Mouse (Mus musculus) left cerebral cortex, adult 2 months (tissue): Measurements from ENCODE around the gene Psg27. TPM values are rescaled to one million over a fixed set of nuclear protein-coding genes. Genes with fewer than 3 reads are reported as not detected.
"Not testable (repeated sequence)": the region's sequence is repeated elsewhere in the genome, so short reads cannot be mapped to it uniquely, and the experiment has no call there.

Source experiments
- DNase-seq, 2 experiments: peaks; one replicate each; pipeline ENCODE4 v3.0.0; 2021 to 2022; ENCODE audit warnings: low spot score in 2 of 2, mixed read lengths in 1 of 2; ENCODE audit errors: extremely low spot score in 1 of 2
- H3K27ac ChIP-seq: fragments of 200-600 bp; 2 replicates; pipeline ENCODE4 v1.8.1; 2022
- H3K4me3 ChIP-seq: fragments of 200-600 bp; 2 replicates; pipeline ENCODE4 v1.8.1; 2022
- CTCF ChIP-seq: fragments of 200-600 bp; IDR thresholded peaks from 2 replicates; pipeline ENCODE4 v1.8.1; 2022; ENCODE audit warnings: antibody characterized with exemption, mild to moderate bottlenecking, moderate library complexity
- intact Hi-C: fragments of 180-260 bp; cut with DNase I; formaldehyde crosslinking; loops from one replicate; pipeline ENCODE4 v1.15.1; 2025
- long read RNA-seq, 2 experiments: library from polyadenylated mRNA; stranded (forward); transcript quantifications; one replicate each; pipeline ENCODE4 v2.0.0; 2021; ENCODE audit warnings: borderline mapping rate in 2 of 2
- total RNA-seq, 2 experiments: library from RNA; stranded (reverse); gene quantifications; 2 replicates each; pipeline ENCODE4 v1.2.3; 2021

Gene Psg27
- total RNA-seq = not detected
- long read RNA-seq, experiment 1 = 0 reads
- long read RNA-seq, experiment 2 = 0 reads

DNA sequence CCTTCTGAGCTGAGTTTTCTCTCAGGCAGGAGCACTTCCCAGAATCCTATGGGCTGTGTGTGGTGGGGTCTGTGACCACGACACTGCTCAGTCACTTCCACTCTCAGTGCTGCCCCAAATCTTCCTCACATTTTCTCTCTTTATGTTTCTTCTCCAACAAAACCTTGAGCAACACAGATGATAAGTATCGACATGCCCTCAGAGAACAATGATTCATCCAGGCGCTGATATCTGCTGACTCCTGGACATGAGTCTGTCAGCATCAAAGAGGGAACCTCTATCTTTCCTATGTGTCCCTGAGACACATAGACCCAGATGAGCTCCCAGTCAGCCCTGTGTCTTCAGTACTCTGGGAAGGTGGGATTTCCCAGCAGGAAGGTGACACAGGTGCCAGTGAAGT, at the start of gene Psg27:
Psg27 (minus strand) TSS at position 101 of the 400 bp plus-strand sequence.
- DNase-seq = no peak
- TF ChIP-seq CTCF = no peak
- H3K4me3 ChIP-seq = no peak within 1 kb of the TSS
- intact Hi-C loops = no loop called here
- no peak within 1 kb of the TSS for H3K27ac ChIP-seq

DNA sequence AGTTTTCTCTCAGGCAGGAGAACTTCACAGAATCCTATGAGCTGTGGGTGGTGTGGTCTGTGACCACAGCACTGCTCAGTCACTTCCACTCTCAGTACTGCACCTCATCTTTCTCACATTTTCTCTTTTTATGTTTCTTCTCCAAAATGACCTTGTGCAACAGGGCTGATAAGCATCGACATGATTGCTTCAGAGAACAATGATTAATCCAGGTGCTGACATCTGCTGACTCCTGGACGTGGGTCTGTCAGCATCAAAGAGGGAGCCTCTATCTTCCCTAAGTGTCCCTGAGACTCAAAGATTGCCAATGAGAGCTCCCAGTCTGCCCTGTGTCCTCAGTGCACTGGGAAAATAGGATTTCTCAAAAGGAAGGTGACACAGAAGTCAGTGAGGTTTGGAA, 49.3 kb upstream of the Psg27 start, which contains the start of gene Psg23:
Psg23 (minus strand) TSS at position 101 of the 400 bp plus-strand sequence.
- intact Hi-C loops = loop anchor here (2.0 kb wide), 1 partner anchor 40 kb away; the partner anchor contains the start of gene Psg21
- not testable (repeated sequence) for DNase-seq, H3K27ac ChIP-seq, H3K4me3 ChIP-seq

DNA sequence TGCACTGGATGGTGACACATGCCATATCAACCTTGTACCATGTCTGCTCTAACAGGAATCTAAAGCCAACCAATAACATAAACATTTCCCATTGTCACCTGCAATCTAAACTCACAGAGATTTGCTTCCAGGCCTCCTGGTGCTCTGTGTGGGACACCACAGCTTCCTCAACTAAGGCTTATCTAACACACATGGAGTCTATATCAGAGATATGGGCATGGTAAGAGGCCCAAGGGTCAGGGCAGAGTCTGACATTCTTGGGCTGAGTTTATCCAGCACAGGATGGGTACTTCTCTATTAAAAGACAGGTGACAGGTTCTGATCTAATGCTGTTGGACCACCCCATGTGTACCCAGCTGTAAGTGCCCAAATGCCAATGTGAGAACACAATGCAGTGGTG, 7.3 kb downstream of the Psg27 start:
- intact Hi-C loops = no loop called here
- DNase-seq = no peak

DNA sequence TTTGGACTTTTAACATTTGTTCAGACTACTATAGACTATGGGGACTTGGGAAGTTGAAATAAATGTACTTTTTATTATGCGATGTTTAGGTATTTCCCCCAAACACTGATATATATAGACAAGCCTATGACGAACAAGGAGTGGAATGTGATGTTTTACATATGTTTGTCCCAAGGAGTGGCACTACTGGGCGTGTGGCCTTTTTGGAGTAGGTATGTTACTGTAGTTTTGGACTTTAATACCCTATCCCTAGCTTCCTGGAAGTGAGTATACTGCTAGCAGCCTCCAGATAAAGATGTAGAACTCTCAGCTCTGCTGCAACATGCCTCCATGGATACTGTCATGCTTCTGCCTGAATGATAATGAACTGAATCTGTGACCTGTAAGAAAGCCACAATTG, 11.4 kb downstream of the Psg27 start:
- intact Hi-C loops, H3K27ac ChIP-seq, DNase-seq, H3K4me3 ChIP-seq: not testable (repeated sequence)

More for the DNA sequence above, 7.3 kb downstream of the Psg27 start:
- TF ChIP-seq CTCF = no peak
- H3K4me3 ChIP-seq = no peak overlapping the region
- no peak overlapping the region for H3K27ac ChIP-seq

DNA sequence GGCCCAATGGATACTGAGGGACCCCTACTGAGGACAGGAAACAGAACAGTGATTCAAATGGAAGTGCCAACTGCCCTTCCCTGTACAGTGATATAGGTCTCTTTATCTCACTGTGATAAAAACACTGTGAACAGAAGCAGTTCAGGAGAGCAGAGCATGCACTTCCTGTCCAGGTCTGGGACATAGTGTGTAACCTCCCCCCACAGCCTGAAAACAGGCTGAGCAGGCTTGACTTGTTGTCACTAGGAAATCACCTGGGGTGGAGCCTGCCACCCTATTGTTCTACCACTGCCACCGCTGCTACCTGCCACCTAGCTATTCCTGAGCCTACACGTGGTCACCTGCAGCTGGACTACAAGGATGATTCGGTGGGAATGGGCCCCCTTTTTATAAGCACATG, 33.7 kb downstream of the Psg27 start:
- DNase-seq = no peak
- TF ChIP-seq CTCF = no peak
- Histone ChIP-seq H3K4me3 (no peak overlapping the region), H3K27ac (no peak overlapping the region)
- intact Hi-C loops = no loop called here

DNA sequence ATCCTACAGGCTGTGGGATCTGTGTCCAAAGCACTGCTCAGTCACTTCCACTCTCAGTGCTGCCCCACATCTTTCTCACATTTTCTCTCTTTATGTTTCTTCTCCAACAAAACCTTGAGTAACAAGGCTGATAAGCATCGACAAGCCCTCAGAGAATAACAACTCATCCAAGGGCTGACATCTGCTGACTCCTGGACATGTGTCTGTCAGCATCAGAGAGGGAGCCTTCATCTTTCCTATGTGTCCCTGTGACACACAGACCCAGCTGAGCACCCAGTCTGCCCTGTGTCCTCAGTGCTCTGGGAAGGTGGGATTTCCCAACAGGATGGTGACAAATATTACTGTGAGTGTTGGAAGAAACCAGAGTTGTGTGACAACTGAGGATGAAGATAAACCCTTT, 34.9 kb downstream of the Psg27 start, which contains the start of gene Psg25:
Psg25 (minus strand) TSS at position 101 of the 400 bp plus-strand sequence.
- intact Hi-C loops = no loop called here
- DNase-seq = no peak
- Histone ChIP-seq H3K27ac (no peak within 1 kb of the TSS), H3K4me3 (no peak within 1 kb of the TSS)
- no peak for TF ChIP-seq CTCF

DNA sequence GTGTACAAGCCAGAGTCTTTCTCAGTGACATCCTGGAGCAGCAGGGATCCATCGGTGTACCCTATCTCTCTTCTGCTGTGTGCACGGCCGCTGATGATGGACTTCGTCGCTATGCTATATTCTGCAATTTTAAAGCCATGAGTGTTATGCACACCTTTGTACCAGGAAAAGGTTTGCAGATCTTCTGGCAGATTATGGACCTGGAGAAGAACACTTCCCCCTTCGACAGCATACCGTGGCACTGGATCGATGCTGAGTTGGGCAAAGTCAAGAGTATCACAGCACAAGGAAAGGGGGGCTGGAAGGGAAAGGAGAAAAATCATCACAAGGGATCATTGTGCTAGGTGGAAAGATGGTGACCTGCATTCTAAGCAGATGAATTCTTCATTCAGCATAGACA, 42.4 kb downstream of the Psg27 start:
- TF ChIP-seq CTCF = no peak
- Histone ChIP-seq H3K27ac (no peak overlapping the region), H3K4me3 (no peak overlapping the region)
- no peak for DNase-seq
- intact Hi-C loops = no loop called here

DNA sequence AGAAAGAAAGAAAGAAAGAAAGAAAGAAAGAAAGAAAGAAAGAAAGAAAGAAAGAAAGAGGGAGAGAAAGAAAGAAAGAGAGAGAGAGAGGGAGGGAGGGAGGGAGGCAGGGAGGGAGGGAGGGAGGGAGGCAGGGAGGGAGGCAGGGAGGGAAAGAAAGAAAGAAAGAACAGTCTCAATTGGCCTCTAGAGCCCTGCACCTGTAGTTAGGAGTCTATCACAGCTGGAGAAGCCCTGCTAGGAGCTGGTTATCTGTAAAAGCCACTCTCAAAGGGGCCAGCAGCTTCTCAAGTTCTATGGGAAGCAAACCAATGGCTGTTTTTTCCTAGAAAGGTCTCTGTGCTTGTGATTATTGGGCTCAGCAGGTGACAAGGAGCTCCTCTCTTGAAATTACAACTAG, 54.3 kb downstream of the Psg27 start:
- DNase-seq, H3K27ac ChIP-seq, H3K4me3 ChIP-seq, intact Hi-C loops: not testable (repeated sequence)

DNA sequence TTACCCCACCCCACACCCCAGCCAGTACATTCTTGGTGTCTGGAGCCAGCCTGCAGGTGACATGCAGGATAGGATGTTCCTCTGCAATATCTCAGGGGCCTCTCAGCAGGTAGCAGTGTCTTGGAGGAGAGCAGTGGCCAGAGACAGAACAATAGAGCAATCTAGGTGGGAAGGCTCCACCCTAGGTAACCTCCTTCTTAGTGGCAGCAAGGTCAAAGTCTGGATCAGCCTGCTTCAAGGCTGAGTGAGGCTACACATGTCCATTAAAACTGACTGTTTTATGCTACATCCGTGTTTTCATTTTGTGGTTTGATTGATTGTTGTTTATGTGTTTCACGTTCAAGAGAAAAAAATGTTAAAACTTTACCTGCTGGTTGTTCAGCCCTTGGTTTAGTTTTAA, 54.7 kb downstream of the Psg27 start:
- H3K27ac ChIP-seq, H3K4me3 ChIP-seq, intact Hi-C loops: not testable (repeated sequence)

DNA sequence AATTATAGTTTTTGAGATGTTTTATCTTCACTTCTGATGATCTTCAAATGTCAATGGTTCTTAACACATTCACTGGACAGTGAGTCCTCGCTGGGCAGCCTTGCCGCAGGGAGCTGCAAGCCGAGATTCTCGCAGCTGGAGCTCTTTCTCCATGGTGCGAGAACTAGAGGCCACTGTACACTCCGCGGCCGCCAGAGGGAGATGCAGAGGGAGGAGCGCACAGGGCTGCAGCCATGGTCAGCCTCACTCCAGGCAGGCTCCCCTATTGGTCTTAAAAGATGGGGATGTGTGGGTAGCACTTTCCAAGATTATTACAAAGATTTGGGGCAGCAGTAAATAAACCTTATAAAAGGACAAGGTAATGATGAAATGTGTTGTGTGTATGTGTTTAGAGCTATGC, 55.6 kb downstream of the Psg27 start:
- no peak overlapping the region for H3K27ac ChIP-seq
- DNase-seq = no peak
- intact Hi-C loops = no loop called here
- no peak; the same call in 1 of the 2 replicates for TF ChIP-seq CTCF
- no peak overlapping the region for H3K4me3 ChIP-seq

More for the DNA sequence above, 54.7 kb downstream of the Psg27 start:
- not testable (repeated sequence) for DNase-seq

Other genes starting within 250 kb of the Psg27 start
- gene Psg18, start 212.3 kb downstream of the Psg27 start, total RNA-seq = not detected
- gene Psg28, start 135.3 kb downstream of the Psg27 start, total RNA-seq = not detected
- gene Psg26, start 83.1 kb downstream of the Psg27 start, total RNA-seq = not detected
- not detected for gene Psg25, start 35.0 kb downstream of the Psg27 start, total RNA-seq
- not detected for gene Psg23, start 49.2 kb upstream of the Psg27 start, total RNA-seq
- gene Psg21, start 89.4 kb upstream of the Psg27 start, total RNA-seq = not detected
- not detected for gene Psg20, start 118.9 kb upstream of the Psg27 start, total RNA-seq
- gene Psg22, start 150.8 kb upstream of the Psg27 start, total RNA-seq = not detected
- not detected for gene Psg19, start 231.2 kb upstream of the Psg27 start, total RNA-seq